Mouse (Mus musculus): ENCODE measurements at regions not wholly inside any gene's neighbourhood (a gene's known extent, or its start where the extent isn't known, plus 50 kb on each side); places are given as distances from the start of the nearest gene placed in this dataset.

GRCm38 (mm10) chrX:105288215-105288614, 168.0 kb downstream of the Magee1 start:
- DNase-seq (ENCODE audit: low read depth, low spot score) = peak; percentile 5
